In genomic region chr1:39922714-39923113, GRCm38 (mm10) we compare ENCODE assay signal across 8 mouse cellular contexts. TPM values are rescaled to one million over a fixed set of nuclear protein-coding genes. Genes with fewer than 3 reads are reported as not detected.
DNase-seq lines count a peak whose midpoint lies in the region; ATAC-seq and TF ChIP-seq lines count a peak whose summit lies in the region.

No protein-coding gene starts in this region.

- H3K9ac ChIP-seq in embryonic facial prominence, embryonic 14.5 days (ENCODE audit: low read depth, low read length) = no peak overlapping the region

- H3K9me3 ChIP-seq in embryonic facial prominence, embryonic 14.5 days (ENCODE audit: control insufficient read depth, low read length) = no peaks in the 10 kb centered on the region

- DNase-seq in layer of hippocampus, adult 11-12 months (ENCODE audit: low spot score) = peak; percentile 62
- DNase-seq in layer of hippocampus, postnatal 36 days = no peak
- peak; percentile 60 for DNase-seq in embryonic facial prominence, embryonic 14.5 days (ENCODE audit: low spot score)
- peak; percentile 83 for DNase-seq in kidney, adult 2 months
- peak; percentile 58 to 63 for DNase-seq in lung, postnatal 4 days
- DNase-seq in gastrocnemius, postnatal 36 days = no peak
- DNase-seq in urinary bladder, postnatal 14 days (ENCODE audit: low spot score) = no peak
- no peak for DNase-seq in retina, postnatal 1 day

- WGBS in embryonic facial prominence, embryonic 14.5 days = 37% methylated on average over 8 of the region's 8 CpGs
- 52% methylated on average over 8 of the region's 8 CpGs for WGBS in kidney, adult 2 months

- peak overlapping the region; percentile 26; the same call in 1 of the 2 replicates for H3K4me2 ChIP-seq in embryonic facial prominence, embryonic 14.5 days (ENCODE audit: low read depth, low read length)

- ATAC-seq in embryonic facial prominence, embryonic 14.5 days (ENCODE audit: low read depth) = no peak

- no peak for TF ChIP-seq POLR2A in kidney, adult 2 months (IDR thresholded peaks at IDR 0.05; ENCODE audit: low read depth, low read length)

- TF ChIP-seq CTCF in kidney, adult 2 months (conservative IDR thresholded peaks at IDR 0.05; ENCODE audit: insufficient read depth, insufficient read length, low read depth, low read length) = no peak

- peaks cover 57% of the 10 kb centered on the region for H3K4me1 ChIP-seq in embryonic facial prominence, embryonic 14.5 days (ENCODE audit: control insufficient read depth, insufficient read depth, low read length)
- peaks cover 16% of the 10 kb centered on the region for H3K4me1 ChIP-seq in kidney, adult 2 months (ENCODE audit: control insufficient read depth, insufficient read depth, low read length)

- intact Hi-C loops in gastrocnemius, postnatal 36 days (cut with DNase I) = no loop called here

- peak overlapping the region; percentile 10 for H3K27ac ChIP-seq in embryonic facial prominence, embryonic 14.5 days (replicated peaks; ENCODE audit: low read depth, low read length)
- peak overlapping the region; percentile 32 for H3K27ac ChIP-seq in kidney, adult 2 months (ENCODE audit: insufficient read depth, low read depth, low read length)

- H3K36me3 ChIP-seq in embryonic facial prominence, embryonic 14.5 days (ENCODE audit: control insufficient read depth, insufficient read depth, low read length) = peaks cover 17% of the 10 kb centered on the region; the same call in 1 of the 2 replicates
- no peaks in the 10 kb centered on the region for H3K36me3 ChIP-seq in kidney, adult 2 months (ENCODE audit: control insufficient read depth, insufficient read depth, low read length)

- H3K4me3 ChIP-seq in embryonic facial prominence, embryonic 14.5 days (ENCODE audit: low read depth, low read length) = no peak overlapping the region
- no peak overlapping the region for H3K4me3 ChIP-seq in kidney, adult 2 months (ENCODE audit: insufficient read depth, low read depth, low read length)

- no peaks in the 10 kb centered on the region for H3K27me3 ChIP-seq in embryonic facial prominence, embryonic 14.5 days (replicated peaks; ENCODE audit: control insufficient read depth, insufficient read depth, low read length)
- no peaks in the 10 kb centered on the region for H3K27me3 ChIP-seq in kidney, adult 2 months (replicated peaks; ENCODE audit: control insufficient read depth, insufficient read depth, low read length)

RNA-seq across cellular contexts. Expression of gene Map4k4, which starts 22.0 kb away (rescaled TPM):
- 100 to 1,000 TPM; 146 to 166 TPM for total RNA-seq in layer of hippocampus, postnatal 36 days (2021)
- 27.8 and 32.4 TPM in 2 replicates for polyA plus RNA-seq in embryonic facial prominence, embryonic 14.5 days (2014; fragmentation: Nextera tagmentation; extraction: Ambion mirVana)
- polyA plus RNA-seq in kidney, adult 2 months (2012; rRNA removed) = 28.3 and 29.2 TPM in 2 replicates
- 10 to 100 TPM; 26.0 to 30.9 TPM for total RNA-seq in gastrocnemius, postnatal 36 days (2021)

Comparison
In these comparisons a context has a peak if more than half of its experiments do, and no peak if none do; other contexts are left out.
1. DNase-seq: peak in layer of hippocampus, adult 11-12 months (single experiment), embryonic facial prominence, embryonic 14.5 days (single experiment), kidney, adult 2 months (single experiment) and lung, postnatal 4 days (2 of 2); none in layer of hippocampus, postnatal 36 days (0 of 2), gastrocnemius, postnatal 36 days (0 of 2), urinary bladder, postnatal 14 days (single experiment) and retina, postnatal 1 day (single experiment).
2. RNA of gene Map4k4, which starts 22.0 kb away (total RNA-seq): 146 to 166 TPM in layer of hippocampus, postnatal 36 days; 26.0 to 30.9 TPM in gastrocnemius, postnatal 36 days; every median in the first group is over 4 times any median in the second.